Mouse (Mus musculus) megakaryocyte, adult 5-6 weeks (primary cell): ENCODE results near the gene Timm8a1. TPM values are rescaled to one million over a fixed set of nuclear protein-coding genes. Genes with fewer than 3 reads are reported as not detected.

Experiments
- ATAC-seq: 2 replicates; pipeline ENCODE4 v1.8.0; 2016; ENCODE audit warnings: mild to moderate bottlenecking, inconsistent platforms; ENCODE audit not compliant: poor library complexity, severe bottlenecking
- total RNA-seq, 2 experiments: library from RNA; stranded (forward) in 1 of 2; stranded (reverse) in 1 of 2; fragments of 153-499, 151-499 nt in 1 of 2; fragments of 221-1000, 200-1000 nt in 1 of 2; gene quantifications; 2 replicates each; pipeline versions ENCODE4 v1.2.3 to v1.2.4; 2015 to 2017

Timm8a1 gene
- total RNA-seq (2015) (37.9 and 39.1 TPM in 2 replicates), total RNA-seq (2017) (43.6 and 45.0 TPM in 2 replicates)

DNA sequence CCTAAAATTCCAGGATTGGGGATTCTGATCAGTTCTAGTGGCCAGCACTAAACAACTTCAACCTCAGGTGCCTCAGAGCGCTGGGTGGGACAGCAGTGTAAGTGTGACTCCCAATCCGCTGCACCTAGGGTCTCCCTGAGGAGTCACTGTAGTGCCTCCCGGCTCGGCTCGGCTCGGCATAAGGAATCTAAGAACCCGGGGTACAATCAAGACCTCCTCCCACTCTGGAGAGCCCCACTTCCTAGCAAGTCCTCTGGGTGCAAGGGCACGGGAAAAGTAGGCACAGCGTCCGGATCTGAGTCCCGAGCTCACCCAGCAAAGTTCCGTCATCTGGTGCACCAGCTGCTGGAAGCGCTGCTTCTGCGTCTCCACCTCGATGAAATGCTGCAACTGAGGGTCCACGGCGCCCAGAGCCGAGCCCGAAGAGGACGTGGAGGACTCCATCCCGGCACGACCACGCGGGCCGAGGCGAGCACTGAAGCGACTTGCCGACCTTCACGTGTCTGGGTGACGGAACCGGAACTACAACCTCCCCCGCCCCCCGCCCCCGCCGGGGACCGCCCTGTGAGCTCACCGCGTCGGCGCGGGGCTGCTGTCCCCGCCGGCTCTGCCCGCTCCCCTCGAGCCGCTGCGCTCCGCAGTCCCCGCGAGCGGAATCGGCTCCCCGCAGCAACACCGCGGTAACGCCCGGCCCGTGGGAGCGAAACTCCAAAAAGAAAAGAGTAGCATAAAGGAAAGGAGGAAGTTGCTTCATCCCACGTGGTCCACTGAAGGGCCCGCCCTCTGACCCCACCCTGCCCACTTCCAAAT is at the start of gene Timm8a1:
Gene Timm8a1 (minus strand): TSS at position 721 of the 810 bp plus-strand sequence.
- ATAC-seq: peak; percentile 80

GRCm38 (mm10) chrX:134589836-134590235 is 48.2 kb upstream of the Timm8a1 start:
- ATAC-seq: no peak

GRCm38 (mm10) chrX:134588997-134589396 is 47.3 kb upstream of the Timm8a1 start:
- no peak for ATAC-seq

DNA sequence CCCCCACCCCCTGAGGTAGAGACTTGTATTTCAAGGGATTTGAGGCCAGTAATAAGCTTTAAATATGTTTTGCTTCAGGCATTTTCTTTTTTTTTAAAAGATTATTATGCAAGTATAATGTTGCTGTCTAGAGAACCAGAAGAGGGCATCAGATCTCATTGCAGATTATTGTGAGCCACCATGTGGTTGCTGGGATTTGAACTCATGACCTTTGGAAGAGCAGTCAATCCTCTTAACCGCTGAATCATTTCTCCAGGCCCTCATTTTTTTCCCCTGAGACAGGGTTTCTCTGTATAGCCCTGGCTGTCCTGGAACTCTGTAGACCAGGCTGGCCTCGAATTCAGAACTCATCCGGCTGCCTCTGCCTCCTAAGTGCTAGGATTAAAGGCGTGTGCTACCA is 46.6 kb upstream of the Timm8a1 start:
- no peak for ATAC-seq

DNA sequence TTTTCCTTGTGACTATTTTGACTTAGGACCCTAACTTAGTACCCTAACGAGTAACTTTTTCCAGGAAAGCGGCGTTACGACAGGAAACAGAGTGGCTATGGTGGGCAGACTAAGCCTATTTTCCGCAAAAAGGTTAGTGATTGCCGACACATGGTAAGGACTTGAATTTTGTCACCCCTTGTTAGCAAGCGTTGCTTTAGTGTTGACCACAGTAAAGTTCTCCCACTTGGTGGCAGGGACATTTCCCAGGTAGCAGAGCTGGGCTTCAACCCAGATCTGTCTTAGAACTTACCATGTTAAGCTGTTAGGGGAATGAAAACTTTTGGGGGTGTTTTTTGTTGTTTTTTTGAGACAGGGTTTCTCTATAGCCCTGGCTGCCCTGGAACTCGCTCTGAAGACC is 44.8 kb upstream of the Timm8a1 start:
- no peak for ATAC-seq

DNA sequence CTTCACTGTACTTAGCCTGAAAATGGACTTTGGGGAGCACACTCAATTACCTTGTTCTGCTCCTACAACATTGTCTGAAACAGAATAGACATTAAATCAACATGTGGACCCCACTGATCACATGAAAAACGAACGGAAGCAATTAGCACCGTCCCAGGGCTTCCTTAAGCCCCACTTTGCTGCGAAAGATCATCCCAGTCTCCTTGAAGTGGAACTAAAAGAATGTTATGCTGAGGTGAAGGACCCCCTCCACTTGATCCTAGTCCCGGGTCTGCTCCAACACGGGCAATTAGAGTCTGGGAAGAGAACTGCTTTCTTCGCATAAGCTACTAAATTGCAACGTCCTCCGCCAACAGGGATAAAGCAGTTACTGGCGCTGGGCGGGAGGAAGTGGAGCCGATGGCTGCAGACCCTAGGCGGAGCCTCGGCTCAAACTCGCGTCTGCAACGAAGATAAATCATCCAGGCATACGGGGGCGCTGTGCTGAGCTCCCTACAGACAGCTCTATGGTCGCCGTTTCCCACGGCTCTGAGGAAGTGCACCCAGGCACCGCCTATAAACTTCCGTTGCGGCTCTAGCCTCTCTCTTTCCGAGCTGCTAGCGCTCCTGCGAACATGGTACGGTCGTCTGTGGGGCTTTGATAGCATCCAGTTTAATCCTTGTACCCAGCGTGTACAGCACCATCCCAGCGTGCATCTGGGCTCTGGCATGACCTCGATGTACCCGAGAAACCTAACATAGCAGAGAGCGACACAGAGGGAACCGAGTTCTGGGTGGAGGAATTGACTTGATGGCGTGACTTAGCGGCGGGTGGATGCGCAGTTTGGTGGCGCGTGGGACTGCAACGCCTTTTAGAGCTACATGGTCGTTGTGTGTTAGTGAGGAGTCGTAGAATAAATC is 43.7 kb upstream of the Timm8a1 start, which contains the start of gene Rpl36a:
Gene Rpl36a (plus strand): TSS at position 552 of the 900 bp plus-strand sequence.
- peak; percentile 85 for ATAC-seq

DNA sequence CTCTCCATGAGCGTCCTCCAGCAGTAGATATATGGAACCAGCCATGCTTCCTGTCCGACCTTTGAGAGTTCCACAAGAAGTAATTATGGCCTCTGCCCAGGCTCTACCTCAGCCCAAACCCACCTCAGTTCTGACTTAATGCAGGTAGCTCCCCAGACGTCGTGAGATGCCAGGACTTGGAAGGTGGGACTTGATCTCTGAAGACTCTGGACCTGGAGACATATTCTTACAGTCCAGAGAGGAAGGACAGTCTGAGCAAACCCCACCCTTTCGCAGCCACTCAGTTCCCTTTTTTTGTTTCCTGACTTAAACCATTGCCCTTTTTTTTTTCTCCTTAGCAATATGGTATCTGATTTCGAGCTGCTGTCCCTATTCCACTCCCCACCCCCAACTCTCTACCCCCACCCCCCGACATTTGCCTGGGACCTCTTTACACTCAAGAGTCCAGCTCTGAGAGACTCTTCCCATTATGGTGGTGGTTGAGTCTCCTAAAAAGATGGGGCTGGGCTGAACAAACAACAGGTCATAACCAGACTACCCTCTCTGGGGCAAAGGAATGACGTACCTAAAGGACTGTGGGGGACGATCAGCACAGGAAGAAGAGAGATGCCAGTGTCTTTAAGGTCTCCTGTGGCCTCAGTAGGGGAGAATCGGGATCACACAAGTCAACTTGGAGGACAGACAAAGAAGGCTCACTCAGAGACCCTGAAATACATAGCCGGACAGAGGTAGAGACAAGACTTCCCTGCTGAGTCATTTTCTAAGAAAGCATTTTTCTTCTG is 41.4 kb upstream of the Timm8a1 start, which contains the start of gene Btk:
Gene Btk (minus strand): TSS at position 683 of the 782 bp plus-strand sequence.
- peak; percentile 41 for ATAC-seq

- ATAC-seq: no peak
Measured at GRCm38 (mm10) chrX:134582270-134582669, 40.6 kb upstream of the Timm8a1 start.

- no peak for ATAC-seq
Measured at GRCm38 (mm10) chrX:134580528-134581305, 39.1 kb upstream of the Timm8a1 start.

GRCm38 (mm10) chrX:134577896-134578295 is 36.2 kb upstream of the Timm8a1 start:
- ATAC-seq: no peak

DNA sequence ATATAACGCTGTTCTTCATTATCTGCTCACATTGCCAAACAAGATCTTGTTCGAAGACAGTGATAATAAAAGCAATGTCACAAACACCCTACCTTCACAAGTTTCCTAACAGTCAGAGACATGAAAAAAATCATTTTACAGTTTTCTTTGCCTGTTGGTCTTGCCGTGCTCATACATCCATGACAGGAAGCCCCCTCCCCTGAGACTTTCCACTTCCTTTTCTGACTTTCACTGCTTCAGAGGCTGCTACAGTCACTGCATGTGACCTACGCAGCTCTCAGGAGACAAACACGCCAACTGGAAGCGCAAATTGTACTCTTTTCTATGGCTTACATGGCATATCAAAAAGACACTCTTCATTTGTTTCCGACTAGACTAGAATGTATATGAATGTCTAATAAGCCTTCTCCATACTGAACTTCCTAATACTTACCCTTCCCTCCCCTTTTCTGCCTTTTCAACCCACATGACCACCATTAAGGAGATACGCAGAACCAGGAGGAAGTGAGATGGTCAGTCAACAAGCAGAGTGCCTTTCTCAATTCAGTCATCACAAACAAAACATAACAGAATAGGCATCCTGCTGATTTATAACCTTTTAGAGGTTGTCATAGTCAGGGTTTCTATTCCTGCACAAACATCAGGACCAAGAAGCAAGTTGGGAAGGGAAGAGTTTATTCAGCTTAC is 25.0 kb upstream of the Timm8a1 start:
- peak; percentile 71 for ATAC-seq

DNA sequence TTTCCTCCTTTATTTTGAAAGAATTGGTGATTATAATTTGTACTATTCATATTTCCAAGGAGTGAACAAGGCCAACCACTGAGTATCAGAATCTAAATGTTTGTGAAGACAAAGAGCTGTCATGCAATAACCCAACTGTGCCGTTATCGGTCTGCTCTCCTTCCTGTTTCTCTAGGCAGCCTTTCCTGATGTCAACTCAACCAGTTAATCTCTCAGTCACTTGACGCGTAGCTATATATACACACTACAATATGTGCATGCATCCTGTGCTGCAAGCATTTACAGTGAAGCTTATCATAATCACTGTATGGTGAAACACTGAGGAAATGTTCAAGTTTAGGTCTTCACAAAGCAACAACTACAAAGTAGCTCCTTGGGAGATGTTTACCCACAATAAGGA is 22.7 kb upstream of the Timm8a1 start:
- peak; percentile 51 for ATAC-seq

DNA sequence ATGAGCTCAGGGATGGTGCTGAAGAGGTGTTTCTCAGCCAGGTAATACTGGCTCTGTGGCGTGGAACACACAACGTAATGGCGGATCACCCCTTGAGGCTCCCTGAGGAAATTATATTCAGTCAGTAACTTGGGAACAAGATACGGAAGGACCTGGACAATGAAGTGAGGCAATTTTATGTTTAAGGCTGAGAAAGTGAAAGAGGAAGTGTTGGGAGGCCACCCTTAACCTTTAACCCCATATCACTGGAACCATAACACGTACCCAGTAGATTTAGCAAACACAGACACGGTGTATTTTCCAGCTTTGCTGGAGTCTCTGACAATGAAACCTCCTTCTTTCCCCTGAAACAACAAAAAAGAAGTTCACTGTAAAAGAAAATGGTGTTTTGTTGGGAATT is 12.8 kb upstream of the Timm8a1 start:
- ATAC-seq: peak; percentile 77

DNA sequence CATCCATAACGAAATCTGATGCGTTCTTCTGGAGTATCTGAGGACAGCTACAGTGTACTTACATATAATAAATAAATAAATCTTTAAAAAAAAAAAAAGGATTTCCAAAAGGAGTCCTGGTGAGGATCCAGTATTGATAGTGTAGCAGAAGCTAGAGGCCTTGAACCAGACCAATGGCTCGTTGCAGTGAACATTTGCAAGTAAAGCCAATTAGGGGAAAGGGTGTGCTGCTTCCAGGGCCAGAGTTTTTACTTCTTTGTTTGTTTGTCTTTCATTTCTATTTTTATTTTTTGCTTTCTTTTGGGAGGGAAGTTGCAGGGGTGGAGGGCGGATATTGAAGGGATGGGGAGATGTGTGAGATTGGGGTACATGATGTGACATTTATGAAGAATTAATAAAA is 11.7 kb upstream of the Timm8a1 start:
- ATAC-seq: no peak

GRCm38 (mm10) chrX:134550903-134551302 is 9.2 kb upstream of the Timm8a1 start:
- peak; percentile 69; the same call in 1 of the 2 replicates for ATAC-seq

DNA sequence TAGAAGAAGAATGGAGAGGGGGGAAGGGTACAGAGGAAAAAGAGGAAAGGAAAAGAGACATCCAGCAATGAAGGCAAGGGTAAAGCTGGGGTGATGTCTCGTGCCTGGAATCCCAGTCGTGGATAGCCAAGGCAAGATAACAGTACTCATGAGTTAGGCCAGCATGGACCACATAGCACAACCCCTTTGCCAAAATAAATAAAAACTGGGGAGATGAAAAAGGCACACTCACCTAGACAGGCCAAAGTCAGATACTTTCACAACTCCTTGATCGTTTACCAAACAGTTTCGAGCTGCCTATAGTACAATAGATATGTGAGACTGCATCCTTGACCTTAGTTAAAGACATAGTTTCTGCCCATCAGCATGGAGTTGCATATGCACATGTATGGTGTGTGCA is 5.7 kb upstream of the Timm8a1 start:
- ATAC-seq: no peak

DNA sequence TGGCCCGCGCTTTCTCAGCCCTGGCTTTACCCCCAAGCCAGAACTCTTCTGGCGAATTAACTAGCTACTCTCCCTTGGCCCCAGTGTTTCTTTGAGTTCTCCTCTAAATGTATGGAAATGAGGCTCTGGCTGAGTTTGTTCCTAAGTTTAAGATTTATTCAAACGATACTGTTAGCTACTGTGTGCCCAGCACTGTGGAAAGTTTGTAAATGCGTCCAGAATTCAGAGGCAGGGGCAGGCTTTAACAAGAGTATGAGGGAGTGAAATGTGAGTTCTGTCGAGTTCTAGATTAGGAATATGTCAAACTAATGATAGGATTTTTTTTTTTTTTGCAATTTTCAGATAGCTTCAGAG is 267 bp upstream of the Timm8a1 start:
- no peak for ATAC-seq

DNA sequence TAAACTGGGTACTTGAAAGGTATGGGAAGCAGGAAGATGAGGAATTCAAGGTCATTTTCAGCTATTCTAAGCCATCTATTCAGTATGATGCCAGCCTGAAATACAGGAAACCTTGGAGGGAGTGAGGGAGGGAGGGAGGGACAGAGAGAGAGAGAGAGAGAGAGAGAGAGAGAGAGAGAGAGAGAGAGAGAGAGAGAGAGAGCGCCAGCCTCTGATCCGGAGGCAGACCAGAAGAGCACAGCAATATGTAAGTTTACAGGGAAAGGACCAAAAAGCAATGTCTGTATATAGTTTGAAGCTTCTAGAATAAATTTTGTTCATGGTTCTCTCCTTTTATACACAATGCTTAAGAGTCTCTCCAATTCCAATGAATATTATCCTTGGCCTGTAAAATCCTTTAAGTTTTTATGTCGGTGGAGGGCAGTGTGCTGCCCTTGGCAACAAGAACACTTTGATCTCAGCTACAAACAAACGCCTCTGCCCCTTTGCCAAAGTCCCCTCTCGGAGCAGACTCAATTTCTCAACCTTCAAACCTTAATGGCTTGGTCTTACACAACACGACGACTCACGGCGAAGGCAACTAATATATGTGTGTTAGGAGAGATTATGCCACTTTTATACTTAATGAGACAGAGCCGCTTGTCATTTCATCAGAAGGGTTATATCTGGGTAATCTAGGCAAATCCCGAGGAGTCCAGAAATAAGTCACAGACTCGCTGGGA is 1.1 kb downstream of the Timm8a1 start:
- ATAC-seq: peak; percentile 19; the same call in 1 of the 2 replicates

GRCm38 (mm10) chrX:134539795-134540194 is 1.9 kb downstream of the Timm8a1 start:
- ATAC-seq: peak; percentile 45; the same call in 1 of the 2 replicates
